Comparison of ENCODE assay signal across 20 mouse cellular contexts in the genomic region with DNA sequence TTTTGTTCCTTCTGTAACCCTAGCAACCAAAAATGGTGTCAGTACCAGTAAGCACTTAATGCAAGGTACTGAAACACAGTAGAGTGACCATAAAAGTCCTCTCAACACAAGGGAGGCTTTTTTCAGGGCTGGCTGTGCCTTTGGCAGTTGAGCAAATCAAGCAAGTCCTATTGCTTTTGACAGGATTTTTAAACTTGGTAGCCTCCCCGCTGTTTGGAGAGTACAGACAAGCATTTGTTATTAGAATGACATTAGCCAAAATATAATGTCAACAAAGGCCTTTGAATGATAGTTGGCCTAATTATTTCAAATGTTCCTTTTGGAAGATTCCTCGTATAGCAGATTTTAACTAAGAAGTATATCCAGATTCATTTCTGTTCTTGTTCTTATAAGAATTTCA.
"Had no signal": no experiment of that assay in that cellular context is flagged by ENCODE, and none has a peak within 500 bp of the region (broad histone marks: within the 10 kb centered on the region; RNA-seq: fewer than 3 reads in every experiment).

No protein-coding gene starts in this region.

- H3K27me3 ChIP-seq: intestine, embryonic 15.5 days; limb, embryonic 13.5 days; lung, embryonic 15.5 days; midbrain, embryonic 13.5 days; stomach, embryonic 15.5 days had no signal

- ATAC-seq: intestine, embryonic 15.5 days; liver, postnatal 0 days; midbrain, embryonic 13.5 days; midbrain, embryonic 16.5 days had no signal

- H3K4me3 ChIP-seq: intestine, embryonic 15.5 days; limb, embryonic 10.5 days; limb, embryonic 13.5 days; lung, embryonic 15.5 days; midbrain, embryonic 13.5 days; stomach, embryonic 15.5 days had no signal

- H3K27ac ChIP-seq: intestine, embryonic 15.5 days; limb, embryonic 10.5 days; limb, embryonic 13.5 days; liver, embryonic 14.5 days; lung, embryonic 15.5 days; midbrain, embryonic 13.5 days; stomach, embryonic 15.5 days had no signal

- H3K9me3 ChIP-seq: intestine, embryonic 15.5 days; limb, embryonic 10.5 days; limb, embryonic 13.5 days; lung, embryonic 15.5 days; midbrain, embryonic 13.5 days; stomach, embryonic 15.5 days had no signal

- DNase-seq: kidney, adult 11 months; kidney, adult 9 months; kidney, postnatal 10 days; kidney, postnatal 36 days; layer of hippocampus, postnatal 36 days; liver; liver, postnatal 0 days; lung, postnatal 10 days; lung, postnatal 4 days; right cerebral cortex, postnatal 25 days; spleen, adult 18-20 months; thymus, postnatal 25 days had no signal

- H3K4me1 ChIP-seq: intestine, embryonic 15.5 days; limb, embryonic 10.5 days; limb, embryonic 13.5 days; lung, embryonic 15.5 days; midbrain, embryonic 13.5 days; stomach, embryonic 15.5 days had no signal

- H3K4me2 ChIP-seq: intestine, embryonic 15.5 days; limb, embryonic 13.5 days; lung, embryonic 15.5 days; midbrain, embryonic 13.5 days; stomach, embryonic 15.5 days had no signal

- H3K9ac ChIP-seq: intestine, embryonic 15.5 days; limb, embryonic 13.5 days; liver, embryonic 14.5 days; liver, postnatal 0 days; lung, embryonic 15.5 days; midbrain, embryonic 13.5 days; stomach, embryonic 15.5 days had no signal

- H3K36me3 ChIP-seq: intestine, embryonic 15.5 days; limb, embryonic 10.5 days; limb, embryonic 13.5 days; lung, embryonic 15.5 days; midbrain, embryonic 13.5 days; stomach, embryonic 15.5 days had no signal
